Mouse (Mus musculus) kidney, adult 2 months (tissue): ENCODE results near the gene Mpg. TPM values are rescaled to one million over a fixed set of nuclear protein-coding genes. Genes with fewer than 3 reads are reported as not detected.

Experiments used
- DNase-seq: peaks from one replicate; pipeline ENCODE4 v3.0.0; 2021
- H3K27ac ChIP-seq: fragments of 200-500 bp; 2 replicates; pipeline ENCODE4 v1.5.1; 2012; ENCODE audit warnings: low read depth, low read length, control low read depth, inconsistent platforms; ENCODE audit not compliant: insufficient read depth
- H3K27me3 ChIP-seq: fragments of 200-500 bp; replicated peaks from 2 replicates; pipeline ENCODE4 v1.6.1; 2012; ENCODE audit warnings: mild to moderate bottlenecking, moderate library complexity, low read length, inconsistent platforms; ENCODE audit not compliant: control insufficient read depth, insufficient read depth
- H3K36me3 ChIP-seq: fragments of 200-500 bp; 2 replicates; pipeline ENCODE4 v1.6.1; 2012; ENCODE audit warnings: mild to moderate bottlenecking, moderate library complexity, low read length, inconsistent platforms; ENCODE audit not compliant: control insufficient read depth, insufficient read depth
- H3K4me1 ChIP-seq: fragments of 200-500 bp; 2 replicates; pipeline ENCODE4 v1.6.1; 2011; ENCODE audit warnings: low read length; ENCODE audit not compliant: control insufficient read depth, insufficient read depth
- H3K4me3 ChIP-seq: fragments of 200-500 bp; 2 replicates; pipeline ENCODE4 v1.5.1; 2011; ENCODE audit warnings: mild to moderate bottlenecking, low read depth, low read length, control low read depth; ENCODE audit not compliant: insufficient read depth
- CTCF ChIP-seq: fragments of 200-500 bp; conservative IDR thresholded peaks from 2 replicates; pipeline ENCODE4 v1.5.1; 2011; ENCODE audit warnings: low read depth, mild to moderate bottlenecking, control low read depth, low read length, moderate library complexity, mixed read lengths; ENCODE audit not compliant: insufficient read depth, insufficient read length
- POLR2A ChIP-seq: fragments of 200-500 bp; IDR thresholded peaks from one replicate; pipeline ENCODE4 v1.6.1; 2011; ENCODE audit warnings: low read depth, low read length, control low read depth
- WGBS: fragments of 180-500 bp; shearing (Covaris S2); methylation state at CpG from one replicate; pipeline ENCODE4 v1.1.7; 2018; 5-methylcytosine and 5-hydroxymethylcytosine counted together
- polyA plus RNA-seq: library from polyadenylated mRNA; depleted of rRNA; stranded (reverse); fragments of >200 nt; gene quantifications from 2 replicates; pipeline ENCODE4 v1.2.3, GENCODE M21; 2012

Mpg gene
- polyA plus RNA-seq, 1 experiment, result 12.5 TPM

DNA sequence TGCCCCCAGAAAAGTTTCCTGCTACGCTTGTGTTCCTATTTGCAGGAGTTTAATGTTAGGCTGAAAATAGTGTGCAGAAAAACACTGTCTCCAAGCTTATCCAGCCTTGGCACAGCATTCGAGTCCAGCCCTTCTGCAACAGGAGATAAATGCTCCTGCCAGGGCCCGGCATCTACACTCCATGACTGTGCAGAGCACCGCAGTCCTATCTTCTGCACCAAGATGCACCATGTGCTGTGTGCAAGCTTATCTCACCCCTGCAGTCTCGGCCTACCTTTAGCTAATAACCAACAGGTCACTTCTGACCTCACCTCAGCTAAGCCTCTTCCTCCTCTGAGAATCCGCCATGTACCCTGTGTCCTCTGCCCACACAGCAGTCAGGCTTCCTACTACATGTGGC is 19.3 kb downstream of the Mpg start:
- peaks cover 1% of the 10 kb centered on the region for H3K36me3 ChIP-seq
- no peak overlapping the region for H3K27ac ChIP-seq
- H3K4me1 ChIP-seq, result peaks cover 3% of the 10 kb centered on the region; the same call in 1 of the 2 replicates
- TF ChIP-seq POLR2A (no peak), CTCF (no peak)
- no peaks in the 10 kb centered on the region for H3K27me3 ChIP-seq
- DNase-seq, result no peak
- H3K4me3 ChIP-seq, result no peak overlapping the region
- 96% methylated on average over 6 of the region's 6 CpGs for WGBS

DNA sequence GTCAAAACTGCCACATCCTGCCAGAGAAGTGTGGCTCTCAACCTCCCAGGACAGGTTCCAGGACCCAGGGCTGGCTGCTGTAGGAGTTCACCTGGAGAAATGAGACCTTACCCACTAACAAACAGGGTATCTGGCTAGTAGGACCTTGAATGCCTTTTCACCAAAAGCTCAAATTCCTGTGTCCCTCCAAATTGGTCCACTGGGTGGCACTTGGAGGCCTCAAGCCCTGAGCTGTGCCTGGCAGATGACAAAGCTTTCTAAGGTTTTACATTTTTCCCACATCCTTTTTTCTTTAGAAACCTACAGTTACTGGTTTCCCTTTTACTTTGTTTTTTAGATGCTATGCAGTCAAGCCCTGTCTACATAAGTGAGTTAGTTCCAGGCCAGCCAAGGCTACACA is 20.8 kb downstream of the Mpg start:
- Histone ChIP-seq H3K4me1 (no peaks in the 10 kb centered on the region), H3K36me3 (peaks cover 1% of the 10 kb centered on the region), H3K27ac (no peak overlapping the region), H3K27me3 (no peaks in the 10 kb centered on the region), H3K4me3 (no peak overlapping the region)
- TF ChIP-seq CTCF (0 out of 2 replicates have a peak, but pooled peaks have one; percentile 15), POLR2A (no peak)
- DNase-seq, result no peak

DNA sequence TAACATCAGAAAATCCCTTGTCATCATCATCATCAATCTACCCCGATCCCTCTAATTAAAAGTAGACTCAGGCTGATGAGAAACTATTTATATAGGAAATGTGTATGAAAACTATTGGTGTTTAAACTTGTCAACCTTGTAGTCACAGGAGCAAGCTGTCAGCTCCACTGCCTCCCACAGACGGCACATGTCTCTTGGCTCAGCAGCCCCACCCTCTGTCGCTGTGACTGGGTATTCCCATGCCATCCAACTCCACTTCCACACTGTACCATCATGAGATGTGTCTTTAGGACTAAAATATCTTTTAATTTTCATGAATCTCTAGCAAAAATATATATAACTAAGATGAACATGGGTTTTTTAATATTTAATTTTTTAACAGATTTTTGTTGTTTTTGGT is 22.0 kb downstream of the Mpg start:
- H3K4me1 ChIP-seq, result no peaks in the 10 kb centered on the region
- H3K27me3 ChIP-seq, result no peaks in the 10 kb centered on the region
- peaks cover 1% of the 10 kb centered on the region for H3K36me3 ChIP-seq
- no peak for DNase-seq
- TF ChIP-seq CTCF (no peak), POLR2A (no peak)
- no peak overlapping the region for H3K27ac ChIP-seq
- WGBS, result 69% methylated on average over 3 of the region's 3 CpGs
- H3K4me3 ChIP-seq, result no peak overlapping the region

DNA sequence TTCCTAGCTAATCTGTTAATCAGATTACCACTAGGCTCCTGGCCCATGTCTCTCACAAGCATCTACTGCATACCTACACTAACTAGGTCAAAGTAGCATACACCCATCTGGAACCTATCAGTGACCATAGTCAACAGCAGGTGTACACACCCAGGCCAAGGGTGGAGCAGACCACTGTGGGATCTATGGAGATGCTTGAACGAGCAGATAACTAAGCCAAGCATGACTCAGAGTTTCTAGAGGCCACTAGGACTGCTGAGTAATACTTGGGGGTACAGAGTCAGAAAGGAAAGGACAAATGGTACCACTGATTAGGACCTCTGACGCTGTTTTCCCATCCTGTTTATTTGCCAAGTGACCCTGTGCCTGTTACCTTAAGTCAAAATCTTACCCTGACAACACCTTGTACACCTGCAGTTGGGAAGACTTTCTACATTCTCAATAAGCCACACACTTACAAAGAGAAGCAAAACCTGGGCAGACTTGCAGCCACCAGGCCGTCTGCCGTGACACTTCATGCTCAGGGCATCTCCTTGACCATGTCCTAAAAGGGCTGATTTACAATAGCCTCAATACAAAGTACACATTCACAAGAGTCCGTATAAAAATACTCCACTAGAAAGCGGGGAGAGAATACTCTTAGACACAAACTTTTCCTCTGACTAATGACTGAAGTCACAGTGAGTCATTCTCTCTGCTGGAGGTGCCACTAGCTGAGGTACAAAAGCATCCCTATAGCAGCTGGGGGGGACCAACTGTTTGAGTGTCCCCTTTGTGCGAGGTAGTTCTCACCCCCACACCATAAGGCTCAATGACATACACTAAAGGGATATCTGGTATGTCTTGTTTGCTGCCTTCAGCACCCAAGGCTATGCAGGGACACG is 24.8 kb downstream of the Mpg start:
- H3K36me3 ChIP-seq, result peaks cover 1% of the 10 kb centered on the region
- no peak for TF ChIP-seq CTCF
- TF ChIP-seq POLR2A, result no peak
- no peaks in the 10 kb centered on the region for H3K27me3 ChIP-seq
- no peak overlapping the region for H3K27ac ChIP-seq
- H3K4me3 ChIP-seq, result no peak overlapping the region
- WGBS, result 88% methylated on average over 8 of the region's 8 CpGs
- no peaks in the 10 kb centered on the region for H3K4me1 ChIP-seq
- DNase-seq, result no peak

DNA sequence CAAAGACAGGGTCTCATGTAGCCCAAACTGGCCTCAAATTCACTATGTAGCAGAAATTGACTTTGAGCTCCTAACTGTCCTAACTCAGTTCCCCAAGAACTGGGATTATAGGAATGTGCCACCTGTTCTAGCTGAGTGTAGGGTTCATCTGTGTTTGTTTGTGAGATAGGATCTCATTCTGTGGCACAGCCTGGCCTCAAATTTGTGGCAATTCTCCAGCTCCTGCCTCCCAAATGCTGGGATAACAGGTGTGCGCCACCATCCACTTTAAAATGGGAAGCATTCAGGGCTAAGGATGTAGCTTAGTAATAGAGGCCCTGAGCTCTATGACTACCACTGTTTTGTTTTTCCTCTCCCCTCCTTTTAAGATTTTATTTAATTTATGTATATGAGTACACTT is 26.8 kb downstream of the Mpg start:
- H3K4me1 ChIP-seq, result no peaks in the 10 kb centered on the region
- peaks cover 1% of the 10 kb centered on the region for H3K36me3 ChIP-seq
- no peak for DNase-seq
- no peak overlapping the region for H3K4me3 ChIP-seq
- WGBS, result 100% methylated on average over 1 of the region's 1 CpGs
- H3K27ac ChIP-seq, result no peak overlapping the region
- H3K27me3 ChIP-seq, result no peaks in the 10 kb centered on the region
- TF ChIP-seq POLR2A, result no peak
- no peak for TF ChIP-seq CTCF

DNA sequence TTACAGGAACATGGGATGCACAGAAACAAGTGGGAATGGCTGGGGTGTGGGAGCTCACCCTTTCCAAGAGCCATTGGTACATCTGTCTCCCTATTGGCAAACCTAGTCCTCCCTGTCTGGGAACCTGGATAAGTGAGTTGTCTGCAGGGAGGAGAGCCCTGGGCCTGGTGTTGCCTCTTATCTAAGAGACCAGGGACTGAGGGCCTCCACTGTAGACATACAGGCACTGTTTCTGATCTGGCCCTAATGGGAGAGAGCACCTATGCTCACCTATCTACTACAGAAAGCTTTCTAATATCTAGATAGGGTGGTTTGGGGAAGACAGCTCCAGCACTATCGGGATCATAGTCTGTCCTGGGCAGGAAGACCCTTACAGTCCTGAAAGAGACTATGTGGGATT is 29.8 kb downstream of the Mpg start:
- no peak overlapping the region for H3K27ac ChIP-seq
- H3K27me3 ChIP-seq, result no peaks in the 10 kb centered on the region
- H3K36me3 ChIP-seq, result no peaks in the 10 kb centered on the region; the same call in 1 of the 2 replicates
- no peak overlapping the region for H3K4me3 ChIP-seq
- no peaks in the 10 kb centered on the region for H3K4me1 ChIP-seq
- TF ChIP-seq POLR2A (no peak), CTCF (no peak)
- no peak for DNase-seq
- 100% methylated on average over 1 of the region's 1 CpGs for WGBS

DNA sequence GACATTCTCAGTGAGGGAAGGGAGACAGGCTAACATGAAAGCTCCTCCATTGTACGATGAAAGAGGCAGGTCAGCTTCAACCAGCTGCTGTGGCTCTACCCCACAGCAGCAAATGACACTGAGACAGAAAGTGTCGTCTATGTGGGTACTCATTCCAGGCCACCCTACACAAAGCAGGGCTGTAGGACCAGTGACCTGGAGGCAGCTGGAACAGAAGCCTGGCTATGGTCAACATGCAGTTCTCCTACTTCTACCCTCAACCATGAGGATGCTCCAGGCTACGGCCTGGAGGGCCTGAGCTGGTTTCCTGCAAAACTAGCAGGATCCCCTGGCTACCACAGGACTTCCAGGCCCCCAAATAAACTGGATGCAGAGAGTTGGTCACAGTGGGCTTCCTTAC is 30.3 kb downstream of the Mpg start:
- Histone ChIP-seq H3K36me3 (peaks cover under 1% of the 10 kb centered on the region; the same call in 1 of the 2 replicates), H3K27ac (no peak overlapping the region), H3K4me1 (no peaks in the 10 kb centered on the region), H3K4me3 (no peak overlapping the region), H3K27me3 (no peaks in the 10 kb centered on the region)
- TF ChIP-seq POLR2A (no peak), CTCF (no peak)
- DNase-seq, result no peak
- 89% methylated on average over 3 of the region's 3 CpGs for WGBS
